Mouse (Mus musculus) v-Abl transformed pro-B cells (cell line): ENCODE results near the gene Noct.

Source experiments
- in situ Hi-C, 2 experiments: fragments of 400-800 bp; cut with MboI; formaldehyde crosslinking; loops; one replicate each; pipeline ENCODE4 v1.15.1; 2025; ENCODE audit not compliant: unreplicated experiment in 2 of 2

Gene Noct

GRCm38 (mm10) chr3:51229226-51229625 lies 5.0 kb downstream of the Noct start:
- in situ Hi-C loops: loop anchor here in 1 of 2 experiments (25.0 kb wide), 2 partner anchors 408 to 1008 kb away; no protein-coding TSS in a partner anchor

- in situ Hi-C loops: loop anchor here (5.0 to 25.0 kb wide), 6 partner anchors 57 to 1015 kb away; no protein-coding TSS in a partner anchor
Measured at GRCm38 (mm10) chr3:51230146-51230835, 6.0 kb downstream of the Noct start.

- in situ Hi-C loops: loop anchor here (5.0 to 25.0 kb wide), 6 partner anchors 56 to 1014 kb away; no protein-coding TSS in a partner anchor
Measured at GRCm38 (mm10) chr3:51230886-51231285, 6.6 kb downstream of the Noct start.

- in situ Hi-C loops: loop anchor here (5.0 to 25.0 kb wide), 6 partner anchors 56 to 1013 kb away; no protein-coding TSS in a partner anchor
Measured at GRCm38 (mm10) chr3:51231499-51231898, 7.3 kb downstream of the Noct start.

GRCm38 (mm10) chr3:51232205-51232910 lies 8.1 kb downstream of the Noct start:
- in situ Hi-C loops: loop anchor here (5.0 to 25.0 kb wide), 6 partner anchors 55 to 1012 kb away; no protein-coding TSS in a partner anchor

- in situ Hi-C loops: loop anchor here (5.0 to 25.0 kb wide), 6 partner anchors 54 to 1011 kb away; no protein-coding TSS in a partner anchor
Measured at GRCm38 (mm10) chr3:51233474-51233873, 9.2 kb downstream of the Noct start.

- in situ Hi-C loops: loop anchor here (5.0 to 25.0 kb wide), 6 partner anchors 53 to 1011 kb away; no protein-coding TSS in a partner anchor
Measured at GRCm38 (mm10) chr3:51233918-51234751, 9.9 kb downstream of the Noct start.

GRCm38 (mm10) chr3:51234752-51235055 lies 10.5 kb downstream of the Noct start:
- in situ Hi-C loops: loop anchor here (5.0 to 25.0 kb wide), 6 partner anchors 53 to 1010 kb away; no protein-coding TSS in a partner anchor

GRCm38 (mm10) chr3:51238515-51238914 lies 14.3 kb downstream of the Noct start:
- in situ Hi-C loops: loop anchor here (10.0 to 25.0 kb wide), 4 partner anchors 116 to 1006 kb away; no protein-coding TSS in a partner anchor

GRCm38 (mm10) chr3:51239541-51239940 lies 15.3 kb downstream of the Noct start:
- in situ Hi-C loops: loop anchor here (10.0 to 25.0 kb wide), 4 partner anchors 115 to 1005 kb away; no protein-coding TSS in a partner anchor

- in situ Hi-C loops: loop anchor here in 1 of 2 experiments (25.0 kb wide), 2 partner anchors 390 to 990 kb away; no protein-coding TSS in a partner anchor
Measured at GRCm38 (mm10) chr3:51247704-51248103, 23.5 kb downstream of the Noct start.

GRCm38 (mm10) chr3:51248600-51248999 lies 24.4 kb downstream of the Noct start:
- in situ Hi-C loops: loop anchor here in 1 of 2 experiments (25.0 kb wide), 2 partner anchors 389 to 989 kb away; no protein-coding TSS in a partner anchor

- in situ Hi-C loops: loop anchor here in 1 of 2 experiments (25.0 kb wide), 2 partner anchors 388 to 988 kb away; no protein-coding TSS in a partner anchor
Measured at GRCm38 (mm10) chr3:51249460-51249859, 25.2 kb downstream of the Noct start.

GRCm38 (mm10) chr3:51249866-51250265 lies 25.6 kb downstream of the Noct start:
- in situ Hi-C loops: loop anchor here in 1 of 2 experiments (25.0 kb wide), 2 partner anchors 387 to 987 kb away; no protein-coding TSS in a partner anchor

GRCm38 (mm10) chr3:51251057-51251456 lies 26.8 kb downstream of the Noct start:
- in situ Hi-C loops: no loop called here

- in situ Hi-C loops: no loop called here
Measured at GRCm38 (mm10) chr3:51252223-51252622, 28.0 kb downstream of the Noct start.

- in situ Hi-C loops: no loop called here
Measured at GRCm38 (mm10) chr3:51252689-51253402, 28.6 kb downstream of the Noct start.

GRCm38 (mm10) chr3:51254784-51255183 lies 30.5 kb downstream of the Noct start:
- in situ Hi-C loops: no loop called here

- in situ Hi-C loops: no loop called here
Measured at GRCm38 (mm10) chr3:51256450-51256849, 32.2 kb downstream of the Noct start.
